In the genomic region with DNA sequence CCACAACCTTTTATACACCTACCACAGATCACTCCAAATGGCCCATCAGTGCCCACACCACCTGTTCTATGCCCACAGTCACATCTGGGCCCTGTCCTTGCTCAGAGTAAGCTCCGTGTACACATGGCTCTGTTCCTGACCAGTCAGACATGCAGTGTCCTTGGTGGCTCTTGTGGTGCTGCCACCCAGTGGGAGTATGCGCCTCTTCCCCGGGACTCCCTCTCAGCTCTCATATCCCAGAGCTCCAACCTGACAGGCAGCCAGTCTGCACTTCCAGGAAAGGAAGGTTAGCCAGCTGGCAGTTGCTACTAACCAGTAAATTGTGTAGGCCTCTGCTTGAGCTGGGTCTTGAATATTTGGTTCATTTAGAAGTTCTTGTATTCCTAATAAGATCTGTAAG, we compare ENCODE assay signal across 12 mouse cellular contexts. TPM values are rescaled to one million over a fixed set of nuclear protein-coding genes. Genes with fewer than 3 reads are reported as not detected.
A peak's percentile ranks its signal among the peaks of the same experiment; 100 is the strongest.
DNase-seq lines count a peak whose midpoint lies in the region; TF ChIP-seq lines count a peak whose summit lies in the region.
"Had no signal": no experiment of that assay in that cellular context is flagged by ENCODE, and none has a peak within 500 bp of the region (broad histone marks: within the 10 kb centered on the region; RNA-seq: fewer than 3 reads in every experiment).

No protein-coding gene starts in this region.

- no peak overlapping the region for H3K4me3 ChIP-seq in lung, adult 2 months (replicated peaks; ENCODE audit: extremely low read depth, low read depth, low read length)
- H3K4me3 ChIP-seq: heart, embryonic 13.5 days; limb, embryonic 12.5 days; neural tube, embryonic 13.5 days had no signal

- 0 out of 2 replicates have a peak, but pooled peaks have one; percentile 24 for TF ChIP-seq CTCF in lung, adult 2 months (IDR thresholded peaks at IDR 0.05; ENCODE audit: insufficient read depth, low read length)

- no peaks in the 10 kb centered on the region for H3K4me1 ChIP-seq in lung, adult 2 months (ENCODE audit: control insufficient read depth, insufficient read depth, low read length)
- H3K4me1 ChIP-seq: limb, embryonic 12.5 days had no signal

- 40% methylated on average over 3 of the region's 3 CpGs for WGBS in lung, adult 2 months

- peak; percentile 37 to 39 for DNase-seq in cerebellum, adult 18-20 months
- DNase-seq in cerebellum, postnatal 10 days = no peak
- no peak for DNase-seq in lung, adult 2 months
- DNase-seq in lung, adult 18-20 months = no peak
- peak; percentile 45 to 59 for DNase-seq in cerebellum, postnatal 25 days
- DNase-seq in kidney, postnatal 25 days = peak; percentile 43 to 57
- DNase-seq in Muller cell, postnatal 12 days (ENCODE audit: inconsistent ontology term) = no peak
- no peak for DNase-seq in natural killer cell, adult 2 months (ENCODE audit: low spot score in 2 of 2)

- no peak for TF ChIP-seq POLR2A in lung, adult 2 months (IDR thresholded peaks at IDR 0.05; ENCODE audit: borderline replicate concordance, extremely low read depth, low read depth, low read length)

RNA-seq across cellular contexts. Expression of a gene that starts 8.3 kb away (rescaled TPM):
- polyA plus RNA-seq in lung, adult 2 months (2012; rRNA removed) = 23.8 and 28.3 TPM in 2 replicates

RNA-seq across cellular contexts. Expression of a gene that starts 10.0 kb away (rescaled TPM):
- 138 and 178 TPM in 2 replicates for polyA plus RNA-seq in lung, adult 2 months (2012; rRNA removed)

RNA-seq across cellular contexts. Expression of a gene that starts 24.5 kb away (rescaled TPM):
- 16.9 TPM in 2 replicates for polyA plus RNA-seq in lung, adult 2 months (2012; rRNA removed)

RNA-seq across cellular contexts. Expression of a gene that starts 24.5 kb away (rescaled TPM):
- 46.3 and 55.6 TPM in 2 replicates for polyA plus RNA-seq in lung, adult 2 months (2012; rRNA removed)

RNA-seq across cellular contexts. Expression of a gene that starts 33.7 kb away (rescaled TPM):
- polyA plus RNA-seq in lung, adult 2 months (2012; rRNA removed) = 0.27 and 0.46 TPM in 2 replicates
- polyA plus RNA-seq: C2C12; limb, embryonic 12.5 days; neural tube, embryonic 13.5 days had no signal

Comparison
In these comparisons a context has a peak if more than half of its experiments do, and no peak if none do; other contexts are left out.
1. DNase-seq: peak in cerebellum, adult 18-20 months (2 of 2), cerebellum, postnatal 25 days (2 of 2) and kidney, postnatal 25 days (2 of 2); none in cerebellum, postnatal 10 days (0 of 2), lung, adult 2 months (single experiment), lung, adult 18-20 months (0 of 2), Muller cell, postnatal 12 days (single experiment) and natural killer cell, adult 2 months (0 of 2).